Mouse (Mus musculus) left cerebral cortex, postnatal 4 days (tissue): ENCODE data around the gene Pex10. TPM values are rescaled to one million over a fixed set of nuclear protein-coding genes. Genes with fewer than 3 reads are reported as not detected.

Source experiments
- DNase-seq: peaks from one replicate; pipeline ENCODE4 v3.0.0-alpha.2; 2022
- intact Hi-C: fragments of 180-260 bp; cut with DNase I; formaldehyde crosslinking; loops from one replicate; pipeline ENCODE4 v1.15.1; 2025
- total RNA-seq, 2 experiments: library from RNA; stranded (reverse); gene quantifications; 2 replicates each; pipeline ENCODE4 v1.2.3; 2021

The Pex10 gene
- 10 to 100 TPM; 12.0 to 13.5 TPM for total RNA-seq

- intact Hi-C loops, result loop anchor here (5.0 kb wide), 1 partner anchor 85 kb away; no protein-coding TSS in a partner anchor
- DNase-seq, result peak; percentile 98
Observed at GRCm38 (mm10) chr4:155066834-155067522, at the start of gene Pex10. Gene Pex10, plus strand, starts transcription at chr4:155067016.

GRCm38 (mm10) chr4:155017253-155017878 lies 49.5 kb upstream of the Pex10 start:
- intact Hi-C loops, result no loop called here
- peak; percentile 51 for DNase-seq

- intact Hi-C loops, result no loop called here
- DNase-seq, result no peak
Observed at GRCm38 (mm10) chr4:155018066-155018465, 48.8 kb upstream of the Pex10 start.

GRCm38 (mm10) chr4:155018601-155019335 lies 48.0 kb upstream of the Pex10 start:
- peak; percentile 48 for DNase-seq
- intact Hi-C loops, result no loop called here

- peak; percentile 76 for DNase-seq
Observed at GRCm38 (mm10) chr4:155019336-155019847, 47.4 kb upstream of the Pex10 start.

GRCm38 (mm10) chr4:155020141-155020540 lies 46.7 kb upstream of the Pex10 start:
- intact Hi-C loops, result no loop called here
- DNase-seq, result no peak

More at GRCm38 (mm10) chr4:155019336-155019847, 47.4 kb upstream of the Pex10 start:
- intact Hi-C loops, result no loop called here

- intact Hi-C loops, result no loop called here
- DNase-seq, result no peak
Observed at GRCm38 (mm10) chr4:155020813-155021212, 46.0 kb upstream of the Pex10 start.

- intact Hi-C loops, result no loop called here
- no peak for DNase-seq
Observed at GRCm38 (mm10) chr4:155022228-155022855, 44.5 kb upstream of the Pex10 start.

GRCm38 (mm10) chr4:155024170-155025010 lies 42.4 kb upstream of the Pex10 start:
- peak; percentile 61 for DNase-seq

GRCm38 (mm10) chr4:155033115-155033514 lies 33.7 kb upstream of the Pex10 start:
- no peak for DNase-seq
- intact Hi-C loops, result no loop called here

More at GRCm38 (mm10) chr4:155024170-155025010, 42.4 kb upstream of the Pex10 start:
- intact Hi-C loops, result no loop called here

- peak; percentile 44 for DNase-seq
- intact Hi-C loops, result no loop called here
Observed at GRCm38 (mm10) chr4:155034202-155034601, 32.6 kb upstream of the Pex10 start.

GRCm38 (mm10) chr4:155034787-155035186 lies 32.0 kb upstream of the Pex10 start:
- peak; percentile 68 for DNase-seq
- intact Hi-C loops, result no loop called here

GRCm38 (mm10) chr4:155040197-155040596 lies 26.6 kb upstream of the Pex10 start:
- intact Hi-C loops, result no loop called here
- DNase-seq, result no peak

- peak; percentile 37 for DNase-seq
- intact Hi-C loops, result no loop called here
Observed at GRCm38 (mm10) chr4:155040696-155041095, 26.1 kb upstream of the Pex10 start.

GRCm38 (mm10) chr4:155042606-155043288 lies 24.1 kb upstream of the Pex10 start:
- DNase-seq, result no peak
- intact Hi-C loops, result no loop called here

GRCm38 (mm10) chr4:155043289-155043625 lies 23.6 kb upstream of the Pex10 start:
- intact Hi-C loops, result no loop called here
- DNase-seq, result no peak

- intact Hi-C loops, result no loop called here
- DNase-seq, result no peak
Observed at GRCm38 (mm10) chr4:155046636-155047035, 20.2 kb upstream of the Pex10 start.

- no peak for DNase-seq
Observed at GRCm38 (mm10) chr4:155050116-155050515, 16.7 kb upstream of the Pex10 start.

GRCm38 (mm10) chr4:155056724-155057123 lies 10.1 kb upstream of the Pex10 start, which contains the start of gene Plch2:
Gene Plch2, minus strand, starts transcription at chr4:155056784.
- peak; percentile 41 for DNase-seq
- intact Hi-C loops, result no loop called here

More at GRCm38 (mm10) chr4:155050116-155050515, 16.7 kb upstream of the Pex10 start:
- intact Hi-C loops, result loop anchor here (5.0 kb wide), 1 partner anchor 63 kb away; no protein-coding TSS in a partner anchor
